Mouse (Mus musculus) kidney, postnatal 14 days (tissue): ENCODE results near the gene Ube2n.
A peak's percentile ranks its signal among the peaks of the same experiment; 100 is the strongest.

Experiments used
- DNase-seq: peaks from one replicate; pipeline ENCODE4 v3.0.0; 2022; ENCODE audit warnings: mixed read lengths

Ube2n gene

GRCm38 (mm10) chr10:95561616-95562015 is 46.7 kb downstream of the Ube2n start:
- no peak for DNase-seq

DNA sequence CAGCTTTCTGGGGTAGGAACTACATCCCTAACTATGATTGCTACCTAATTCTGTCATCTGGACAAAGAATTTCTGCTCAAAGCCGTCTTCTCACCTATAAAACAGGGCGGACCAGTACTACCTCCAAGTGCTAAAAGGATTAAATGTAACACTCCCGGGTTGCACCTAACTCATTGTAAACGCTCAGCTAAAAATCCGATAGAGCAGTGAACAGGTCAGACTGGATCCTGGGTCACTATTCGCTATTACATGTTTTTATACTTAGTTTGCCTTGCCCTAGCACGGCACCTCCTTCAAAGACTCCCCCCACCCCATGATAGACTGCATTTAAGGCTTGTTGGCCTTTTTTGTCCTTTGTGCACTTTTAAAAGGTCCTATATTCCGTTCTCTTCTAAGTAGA is 47.5 kb downstream of the Ube2n start:
- no peak for DNase-seq

DNA sequence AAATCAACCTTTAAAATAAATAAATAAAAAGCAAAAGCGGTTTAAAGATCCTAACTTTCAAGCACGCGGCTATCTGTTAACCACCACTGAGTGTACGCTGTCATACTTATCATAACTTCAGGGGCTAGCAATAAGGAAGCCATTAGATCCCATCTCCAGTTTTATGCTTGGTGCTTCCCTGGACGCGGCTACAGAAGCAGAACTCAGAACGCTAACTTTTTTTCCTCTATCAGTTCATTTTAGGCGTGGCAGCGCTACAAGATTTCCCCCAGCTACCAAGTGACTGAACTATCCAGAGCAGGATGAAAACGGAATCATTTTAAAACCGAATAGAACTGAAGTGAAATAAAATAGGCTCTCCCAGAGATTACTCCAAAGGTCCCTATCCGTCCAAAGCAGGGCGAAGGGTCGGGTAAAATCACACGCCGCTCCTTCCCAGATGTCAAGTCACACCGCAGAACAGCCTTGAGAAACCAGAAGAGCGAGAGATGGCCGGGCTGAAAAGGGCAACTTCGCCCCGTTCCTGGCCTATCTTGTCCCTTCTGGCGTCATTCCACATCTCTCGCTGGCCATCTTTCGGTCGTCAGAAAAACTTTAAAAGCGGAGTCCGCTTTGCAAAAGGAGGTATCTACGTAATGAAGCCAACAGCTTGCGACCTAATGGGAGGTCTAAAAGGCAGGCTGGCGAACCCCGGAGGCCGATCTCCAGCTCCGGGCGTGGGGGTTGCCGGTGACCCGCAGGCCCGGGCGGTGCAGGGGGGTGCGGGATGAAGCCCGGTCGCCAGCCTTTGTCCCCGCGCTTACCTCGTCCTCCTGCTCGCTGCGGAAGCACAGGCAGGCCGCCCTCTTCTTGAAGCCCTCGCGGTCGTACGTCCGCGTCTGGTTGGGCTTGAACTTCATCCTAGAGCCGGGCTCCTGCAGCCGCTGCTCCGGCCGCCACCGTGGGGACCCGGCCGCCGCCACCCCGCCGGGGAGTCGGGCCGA is 48.2 kb downstream of the Ube2n start:
- DNase-seq: peak; percentile 63

DNA sequence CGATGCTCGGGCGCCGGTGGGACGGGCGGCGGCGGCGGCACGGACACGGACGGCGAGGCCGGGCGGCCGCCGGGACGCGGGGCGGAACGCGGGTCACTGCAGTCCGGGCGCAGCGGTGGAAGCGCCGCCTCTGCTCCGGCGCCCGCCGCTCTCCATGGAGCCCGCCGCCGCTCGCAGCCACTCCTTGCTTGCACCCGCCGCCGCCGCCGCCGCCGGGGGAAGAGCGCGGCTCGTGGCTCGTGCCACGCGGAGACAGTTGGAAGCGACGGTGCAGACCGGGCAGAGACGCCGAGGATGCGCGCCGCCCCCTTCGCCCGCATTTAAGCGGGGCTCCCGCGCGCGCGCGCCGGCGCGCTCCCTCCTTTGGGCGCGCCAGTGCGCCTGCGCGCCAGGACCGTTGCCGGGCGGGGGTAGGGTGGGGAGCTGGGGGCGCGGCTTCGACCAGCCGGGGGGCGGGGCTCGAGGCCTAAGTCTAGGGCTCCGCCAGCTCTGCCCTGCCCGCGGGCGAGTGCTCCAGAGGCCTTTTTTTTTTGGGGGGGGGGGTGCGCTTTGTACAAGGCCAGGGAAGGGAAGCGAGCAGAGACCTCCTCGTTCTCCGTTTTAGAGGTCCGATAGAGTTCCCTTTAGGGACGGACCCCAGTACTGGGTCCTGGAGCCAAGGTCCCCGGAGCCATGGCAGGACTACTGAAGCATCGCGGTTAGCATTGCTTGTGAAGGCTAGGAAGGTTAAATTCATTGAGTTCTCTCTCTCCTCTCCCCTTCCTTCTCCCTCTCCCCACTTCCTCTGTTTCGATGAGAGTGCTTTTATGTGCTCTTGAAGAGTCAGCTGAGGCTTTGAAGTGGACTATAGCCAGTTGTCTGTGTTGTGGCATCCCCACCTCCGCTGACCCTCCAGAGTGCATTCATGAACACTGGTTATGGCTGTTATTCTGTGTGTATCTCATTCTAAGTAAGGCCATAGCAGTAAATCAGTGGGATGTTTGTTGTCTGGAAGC is 49.2 kb downstream of the Ube2n start, which contains the start of gene Nudt4:
Gene Nudt4 (minus strand): TSS at position 296 of the 995 bp plus-strand sequence.
- DNase-seq: peak; percentile 94

GRCm38 (mm10) chr10:95565156-95565854 is 50.4 kb downstream of the Ube2n start:
- no peak for DNase-seq

GRCm38 (mm10) chr10:95566786-95567185 is 51.8 kb downstream of the Ube2n start:
- DNase-seq: no peak

- DNase-seq: no peak
Observed at GRCm38 (mm10) chr10:95567550-95567949, 52.6 kb downstream of the Ube2n start.

GRCm38 (mm10) chr10:95568016-95568415 is 53.1 kb downstream of the Ube2n start:
- DNase-seq: no peak

GRCm38 (mm10) chr10:95569441-95569840 is 54.5 kb downstream of the Ube2n start:
- no peak for DNase-seq

DNA sequence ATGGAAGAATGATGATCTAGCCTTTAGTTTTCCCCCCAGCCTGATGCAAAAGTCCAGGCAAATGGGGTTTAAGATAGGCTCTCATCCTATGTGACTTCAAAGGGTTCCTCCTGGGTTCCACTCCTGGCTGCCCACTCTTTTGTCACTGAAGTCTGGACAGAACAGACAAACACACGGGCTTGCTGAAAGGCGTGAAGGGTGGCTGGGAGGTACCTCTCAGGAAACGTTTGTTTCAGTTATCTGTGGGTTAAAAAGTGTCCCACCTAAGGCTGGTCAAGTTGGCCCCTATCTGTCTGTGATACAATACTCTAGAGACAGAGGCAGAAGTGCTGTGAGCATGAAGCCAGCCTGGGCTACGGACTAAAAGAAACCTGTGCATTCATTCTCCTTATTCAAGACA is 60.0 kb downstream of the Ube2n start:
- DNase-seq: no peak

DNA sequence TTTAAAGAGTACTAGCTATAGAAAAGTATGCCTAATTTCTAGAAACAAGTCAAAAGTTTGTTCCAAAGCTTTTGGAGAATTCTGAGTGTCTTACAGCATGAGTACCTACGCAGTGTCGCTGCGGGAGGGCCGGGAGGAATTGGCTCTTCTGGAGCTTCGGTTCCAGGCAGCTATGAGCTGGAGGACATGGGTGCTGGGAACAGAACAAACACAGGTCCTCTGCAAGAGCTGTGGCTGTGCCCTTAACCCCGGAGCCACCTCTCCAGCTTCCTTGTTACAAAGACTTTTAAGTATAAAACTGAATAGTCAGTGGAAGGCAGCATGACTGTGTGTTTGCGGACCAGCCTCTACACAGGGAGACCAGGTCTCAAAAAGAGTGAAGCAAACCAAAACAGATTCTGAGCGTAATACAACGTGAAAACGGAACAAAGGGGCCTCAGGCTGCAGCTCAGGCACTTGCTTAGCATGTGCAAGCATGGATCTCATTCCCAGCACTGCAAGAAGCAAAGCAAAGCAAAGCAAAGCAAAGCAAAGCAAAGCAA is 61.0 kb downstream of the Ube2n start:
- no peak for DNase-seq

DNA sequence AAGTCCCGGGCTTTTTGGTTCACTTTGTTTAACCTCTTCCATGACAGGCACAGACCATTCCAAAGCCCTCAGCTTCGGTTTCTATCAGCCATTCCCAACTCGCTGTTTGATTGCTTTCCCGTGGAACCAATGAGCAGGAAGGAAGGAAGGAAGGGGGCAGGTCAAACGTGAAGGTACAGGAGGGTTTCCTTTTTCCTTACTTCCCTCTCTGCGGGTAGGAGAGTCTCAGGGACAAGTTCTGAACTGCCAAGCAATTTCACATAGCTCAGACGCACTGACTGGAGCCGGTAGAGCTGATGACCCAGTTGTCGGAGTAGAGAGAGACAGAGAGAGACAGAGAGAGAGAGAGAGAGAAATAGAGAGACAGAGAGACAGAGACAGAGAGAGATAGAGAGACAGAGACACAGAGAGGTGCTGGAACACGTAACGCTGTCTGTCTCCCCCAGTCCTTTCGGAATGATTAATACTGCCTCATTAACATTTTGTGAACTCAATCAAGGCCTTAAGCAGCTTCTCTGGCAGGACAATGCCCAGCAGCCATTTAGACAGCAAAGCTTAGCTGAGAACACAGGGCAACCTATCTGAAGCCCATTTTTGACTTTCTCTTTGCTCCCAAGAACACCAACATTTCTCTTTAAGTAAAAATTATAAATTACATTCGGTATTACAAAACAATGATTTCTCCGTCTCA is 62.1 kb downstream of the Ube2n start:
- no peak for DNase-seq

DNA sequence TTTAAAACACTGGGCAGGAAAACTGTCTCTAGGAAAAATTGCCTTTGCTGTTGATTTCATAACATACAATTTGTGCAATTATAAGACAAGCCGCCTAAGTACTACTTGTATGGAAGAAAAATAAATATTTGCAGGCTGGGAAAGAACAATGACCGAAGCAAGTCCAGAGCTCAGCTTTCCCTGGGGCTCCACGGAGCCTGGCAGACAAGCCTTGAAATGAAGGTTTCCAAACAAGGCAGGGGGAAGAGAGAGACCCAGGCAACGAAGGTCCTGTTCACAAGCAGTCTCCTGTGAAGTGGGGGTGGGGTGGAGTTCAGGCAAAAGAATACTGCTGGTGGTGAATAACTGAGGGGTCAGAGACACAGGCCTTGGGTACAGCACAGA is 62.6 kb downstream of the Ube2n start:
- no peak for DNase-seq

- DNase-seq: no peak
Observed at GRCm38 (mm10) chr10:95585554-95585953, 70.6 kb downstream of the Ube2n start.

GRCm38 (mm10) chr10:95587509-95588220 is 72.7 kb downstream of the Ube2n start:
- DNase-seq: no peak

- no peak for DNase-seq
Observed at GRCm38 (mm10) chr10:95589196-95589595, 74.3 kb downstream of the Ube2n start.

DNA sequence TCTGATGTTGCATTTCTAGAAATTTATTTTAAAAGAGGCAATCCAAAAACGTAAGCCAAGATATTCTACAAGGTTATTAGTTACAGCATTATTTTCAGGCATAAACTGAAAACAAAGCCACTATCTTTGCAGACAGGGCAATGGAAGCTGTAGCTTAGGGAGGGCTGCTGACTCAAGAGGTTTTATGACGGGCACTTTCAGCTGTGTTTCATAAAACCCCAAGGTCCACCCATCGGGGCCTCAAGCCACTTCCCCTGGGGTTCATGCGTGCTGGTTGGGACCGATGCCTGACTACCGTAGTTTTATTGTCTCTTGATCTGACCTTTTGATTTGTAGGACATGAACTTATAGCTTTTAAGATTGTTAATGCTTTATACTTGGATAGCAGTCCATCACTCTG is 75.3 kb downstream of the Ube2n start:
- DNase-seq: no peak

DNA sequence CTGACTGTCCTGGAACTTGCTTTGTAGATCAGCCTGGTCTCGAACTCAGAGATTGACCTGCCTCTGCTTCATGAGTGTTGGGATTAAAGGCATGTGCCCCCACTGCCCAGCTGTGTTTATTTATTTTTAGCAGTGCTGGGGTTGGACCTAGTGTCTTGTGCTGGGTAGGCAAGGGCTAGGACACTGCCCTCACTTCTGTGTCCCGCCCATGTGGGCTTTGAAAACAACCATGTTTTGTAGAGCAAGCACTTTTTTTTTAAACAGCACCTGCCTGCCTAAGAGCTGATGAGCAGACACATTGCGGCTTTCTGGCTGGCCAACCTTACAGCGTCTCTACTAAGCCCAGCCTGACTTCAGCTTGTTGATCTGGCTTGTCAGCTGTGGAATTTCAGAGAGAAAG is 76.3 kb downstream of the Ube2n start:
- peak; percentile 8 for DNase-seq

DNA sequence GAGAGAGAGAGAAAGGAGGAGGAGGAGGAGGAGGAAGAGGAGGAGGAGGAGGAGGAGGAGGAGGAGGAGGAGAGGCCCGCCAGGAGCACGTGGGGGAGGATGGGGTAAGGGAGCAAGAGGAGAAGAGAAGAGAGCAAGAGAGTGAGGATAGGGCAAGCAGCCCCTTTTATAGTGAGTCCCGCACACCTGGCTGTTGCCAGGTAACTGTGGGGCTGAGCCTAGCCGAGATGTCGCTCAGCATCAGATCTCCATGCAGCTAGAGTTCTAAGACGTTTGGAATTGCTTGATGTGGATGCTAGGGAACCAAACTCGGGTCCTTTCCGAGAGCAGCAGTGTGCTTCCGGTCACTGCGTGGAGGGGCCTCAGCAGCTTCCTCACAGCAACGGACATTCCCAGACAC is 79.5 kb downstream of the Ube2n start:
- DNase-seq: no peak
